Mouse (Mus musculus) frontal cortex, postnatal 10 days (tissue): ENCODE data around the gene Map4k2.
A peak's percentile ranks its signal among the peaks of the same experiment; 100 is the strongest.
"Not testable (repeated sequence)": the region's sequence is repeated elsewhere in the genome, so short reads cannot be mapped to it uniquely, and the experiment has no call there.

Source experiments
- DNase-seq, 2 experiments: peaks; one replicate each; pipeline ENCODE4 v3.0.0; 2022; ENCODE audit warnings: low spot score in 2 of 2, mixed read lengths in 1 of 2

Map4k2 gene

GRCm38 (mm10) chr19:6340524-6341452 is at the start of gene Map4k2:
Gene Map4k2 (plus strand): TSS chr19:6341135.
- DNase-seq, result peak in 1 of 2 experiments; percentile 71

DNA sequence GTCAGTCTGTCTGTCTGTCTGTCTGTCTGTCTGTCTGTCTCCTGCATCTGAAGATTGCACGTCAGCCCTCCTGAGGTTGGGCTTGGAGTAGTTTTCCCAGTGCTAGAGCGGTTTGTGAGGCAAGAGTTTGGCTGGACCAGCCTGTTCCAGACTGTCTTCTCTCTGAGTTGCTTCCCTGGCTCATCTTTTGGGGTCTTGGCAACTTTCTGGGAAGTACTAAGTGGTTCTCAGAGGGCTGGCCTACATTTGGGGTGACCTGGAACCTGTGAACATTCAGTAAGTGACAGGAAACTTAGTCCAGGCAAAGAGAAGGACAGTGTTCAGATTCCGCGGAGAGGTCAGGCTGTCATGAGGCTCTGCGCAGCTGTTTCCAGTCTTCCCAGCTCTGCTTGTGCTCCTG is 48.7 kb upstream of the Map4k2 start:
- DNase-seq, result no peak

DNA sequence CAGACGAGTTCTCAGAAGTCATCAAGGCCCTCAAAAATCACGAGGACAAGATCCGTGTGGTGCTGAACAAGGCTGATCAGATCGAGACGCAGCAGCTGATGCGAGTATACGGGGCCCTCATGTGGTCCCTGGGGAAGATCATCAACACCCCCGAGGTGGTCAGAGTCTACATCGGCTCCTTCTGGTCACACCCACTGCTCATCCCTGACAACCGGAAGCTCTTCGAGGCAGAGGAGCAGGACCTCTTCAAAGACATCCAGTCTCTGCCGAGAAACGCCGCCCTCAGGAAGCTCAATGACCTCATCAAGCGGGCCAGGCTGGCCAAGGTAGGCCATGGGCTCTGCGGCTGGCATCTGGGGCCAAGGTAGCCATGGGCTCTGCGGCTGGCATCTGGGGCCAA is 46.6 kb upstream of the Map4k2 start:
- DNase-seq, result no peak

DNA sequence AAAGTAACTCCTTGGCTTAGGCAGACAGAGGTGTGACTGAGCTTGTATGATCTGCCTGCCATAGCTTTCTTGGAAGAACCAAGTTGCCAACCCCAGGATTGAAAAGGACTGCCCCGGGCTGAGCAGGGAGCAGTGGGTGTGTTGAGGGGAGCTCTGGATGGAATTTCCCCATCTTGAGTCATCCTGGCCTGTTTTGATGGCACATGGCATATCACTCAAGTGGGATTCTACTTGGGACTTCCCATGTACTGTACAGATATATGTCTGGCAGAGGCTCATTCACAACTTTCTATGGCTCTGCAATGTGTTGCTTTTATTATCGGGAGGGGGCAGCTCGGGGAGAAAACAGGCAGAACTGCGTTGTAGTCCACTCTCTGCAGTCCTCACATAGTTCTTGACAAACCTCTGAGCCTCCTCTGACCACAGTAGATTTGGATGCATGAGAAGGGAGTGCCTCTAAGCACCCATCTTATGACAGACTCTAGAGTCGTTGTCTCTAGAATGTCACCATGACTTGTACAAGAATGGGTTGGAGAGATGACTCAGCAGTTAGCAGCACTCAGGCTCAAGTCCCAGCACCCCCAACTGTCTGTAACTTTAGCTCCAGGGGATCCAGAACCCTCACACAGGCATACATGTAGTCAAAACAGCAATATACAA is 44.3 kb upstream of the Map4k2 start:
- no peak for DNase-seq

DNA sequence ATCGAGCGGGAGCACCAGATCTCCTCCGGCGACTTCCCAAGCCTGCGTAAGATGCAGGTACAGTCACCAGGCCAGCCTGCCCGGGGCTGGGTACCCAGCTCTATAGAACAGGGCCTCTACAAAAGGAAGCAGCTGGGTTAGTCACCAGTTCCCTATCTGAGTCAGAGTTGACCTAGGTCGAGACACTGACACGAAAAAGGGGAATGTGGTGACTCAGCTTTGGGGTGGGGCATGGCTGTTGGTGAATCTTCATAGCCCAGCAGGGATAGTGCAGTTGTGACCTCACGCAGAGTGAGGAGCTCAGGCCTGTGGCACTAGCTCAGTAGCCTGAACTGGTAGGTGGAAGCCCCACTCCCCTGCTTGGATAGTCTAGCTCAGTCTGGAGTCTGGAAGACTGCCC is 43.3 kb upstream of the Map4k2 start:
- DNase-seq, result no peak

DNA sequence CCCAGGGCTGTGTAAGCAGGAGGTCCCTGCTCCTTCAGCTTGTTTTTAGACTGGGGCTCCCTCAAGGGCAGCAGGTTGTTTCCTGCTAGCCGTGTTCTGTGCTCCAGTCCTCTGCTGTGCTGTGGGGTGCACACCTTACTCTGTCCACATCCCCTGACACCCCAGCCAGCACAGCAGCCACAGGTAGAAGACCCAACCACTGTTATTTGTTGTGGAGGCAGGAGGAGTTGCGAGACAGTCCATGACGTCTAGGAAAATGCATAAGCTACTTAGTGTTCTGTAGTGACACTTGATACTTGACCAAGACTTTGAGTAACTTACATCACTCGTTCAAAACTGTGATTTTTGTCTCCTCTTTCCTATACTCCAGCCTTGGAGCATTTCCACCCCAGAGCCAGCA is 41.9 kb upstream of the Map4k2 start:
- no peak for DNase-seq

GRCm38 (mm10) chr19:6299450-6300267 is 41.3 kb upstream of the Map4k2 start:
- DNase-seq, result no peak

- no peak for DNase-seq
Measured at GRCm38 (mm10) chr19:6300402-6300841, 40.5 kb upstream of the Map4k2 start.

DNA sequence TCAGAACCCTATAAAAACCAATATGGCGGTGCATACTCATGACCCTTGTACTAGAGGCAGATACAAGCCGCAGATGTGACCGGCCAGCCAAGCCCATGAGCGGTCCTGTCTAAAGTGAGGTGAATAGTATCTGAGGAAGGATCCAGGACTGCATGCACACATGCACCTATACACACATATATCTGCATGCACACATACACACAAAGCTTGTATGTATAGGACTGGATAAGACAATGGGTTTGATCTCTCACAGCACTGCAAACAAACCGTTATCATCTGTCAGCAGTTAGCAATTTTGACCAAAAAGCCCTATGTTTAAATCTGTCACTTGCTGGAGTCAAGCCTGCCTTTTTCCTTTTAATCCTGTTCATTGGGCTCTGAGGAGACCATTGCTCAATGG is 38.8 kb upstream of the Map4k2 start:
- no peak for DNase-seq

- no peak for DNase-seq
Measured at GRCm38 (mm10) chr19:6302522-6302921, 38.4 kb upstream of the Map4k2 start.

DNA sequence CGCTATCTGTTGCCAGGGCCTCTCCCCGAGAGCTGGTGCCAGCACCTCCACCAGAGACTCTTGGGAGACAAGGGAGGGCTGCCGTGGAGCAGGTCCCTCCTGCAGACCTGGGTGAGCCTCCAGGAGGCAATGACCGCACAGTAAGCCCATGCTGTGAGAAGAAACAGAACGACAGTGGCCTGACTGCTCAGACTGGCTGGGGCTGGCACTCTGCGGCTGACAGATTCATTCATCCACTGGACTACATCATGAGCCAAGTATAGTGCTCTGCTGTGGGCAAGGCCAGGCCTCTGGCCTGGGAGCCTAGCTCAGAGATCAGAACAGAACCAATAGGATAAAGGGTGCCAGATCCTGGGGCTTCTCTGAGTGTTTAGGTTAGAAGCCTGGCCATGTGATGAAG is 37.1 kb upstream of the Map4k2 start:
- DNase-seq, result no peak

DNA sequence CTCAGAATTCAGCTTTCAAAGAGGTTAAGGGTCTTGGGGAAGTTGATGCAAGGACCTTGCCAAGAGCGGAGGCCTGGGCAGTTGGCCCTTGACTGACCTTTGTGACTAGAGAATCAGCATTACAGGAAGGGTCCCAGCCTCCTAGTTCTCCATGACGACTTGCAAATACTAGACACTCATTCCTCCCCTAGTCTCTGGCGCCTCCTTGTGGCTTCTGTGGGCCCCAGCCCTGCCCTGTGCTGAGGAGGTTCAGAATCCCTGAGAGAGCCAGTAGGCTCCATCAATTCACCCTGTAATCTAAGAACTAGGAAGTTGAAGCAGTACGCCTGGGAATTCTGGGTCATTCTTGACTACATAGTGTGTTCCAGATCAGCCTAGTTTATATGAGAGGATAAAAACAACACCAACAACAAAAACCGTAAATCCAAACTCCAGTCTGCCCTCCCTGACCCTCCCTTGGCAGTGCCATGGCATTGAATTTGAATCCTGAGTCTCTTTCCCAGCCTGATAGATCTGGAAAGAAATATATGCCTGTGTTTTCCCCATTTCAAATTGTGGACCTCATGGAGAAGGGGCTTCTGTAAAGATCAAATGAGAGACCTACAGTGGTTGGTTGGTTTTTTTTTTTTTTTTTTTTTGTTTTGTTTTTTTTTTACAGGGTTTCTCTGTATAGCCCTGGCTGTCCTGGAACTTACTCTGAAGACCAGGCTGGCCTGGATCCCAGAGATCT is 36.0 kb upstream of the Map4k2 start:
- peak; percentile 48 to 73 for DNase-seq

- DNase-seq, result no peak
Measured at GRCm38 (mm10) chr19:6305517-6306115, 35.3 kb upstream of the Map4k2 start.

- DNase-seq, result peak in 1 of 2 experiments; percentile 46
Measured at GRCm38 (mm10) chr19:6306137-6306551, 34.8 kb upstream of the Map4k2 start, which contains the start of gene Cdc42bpg. Gene Cdc42bpg (plus strand): TSS chr19:6306456.

DNA sequence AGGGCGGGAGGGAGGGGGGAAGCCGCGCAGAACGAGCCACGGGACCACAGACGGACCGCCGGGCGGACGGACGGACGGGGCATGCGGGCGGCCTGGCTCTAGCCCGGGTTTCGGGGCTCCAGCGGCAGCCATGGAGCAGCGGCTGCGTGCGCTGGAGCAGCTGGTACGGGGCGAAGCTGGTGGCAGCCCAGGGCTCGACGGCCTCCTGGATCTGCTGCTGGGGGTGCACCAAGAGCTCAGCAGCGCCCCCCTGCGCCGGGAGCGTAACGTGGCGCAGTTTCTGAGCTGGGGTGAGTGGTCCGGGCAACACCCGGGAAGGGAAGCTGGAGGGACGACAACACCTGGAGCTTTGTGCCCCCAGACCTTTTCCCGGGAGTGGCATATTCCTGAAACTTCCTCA is 34.3 kb upstream of the Map4k2 start:
- peak; percentile 49 to 62 for DNase-seq

DNA sequence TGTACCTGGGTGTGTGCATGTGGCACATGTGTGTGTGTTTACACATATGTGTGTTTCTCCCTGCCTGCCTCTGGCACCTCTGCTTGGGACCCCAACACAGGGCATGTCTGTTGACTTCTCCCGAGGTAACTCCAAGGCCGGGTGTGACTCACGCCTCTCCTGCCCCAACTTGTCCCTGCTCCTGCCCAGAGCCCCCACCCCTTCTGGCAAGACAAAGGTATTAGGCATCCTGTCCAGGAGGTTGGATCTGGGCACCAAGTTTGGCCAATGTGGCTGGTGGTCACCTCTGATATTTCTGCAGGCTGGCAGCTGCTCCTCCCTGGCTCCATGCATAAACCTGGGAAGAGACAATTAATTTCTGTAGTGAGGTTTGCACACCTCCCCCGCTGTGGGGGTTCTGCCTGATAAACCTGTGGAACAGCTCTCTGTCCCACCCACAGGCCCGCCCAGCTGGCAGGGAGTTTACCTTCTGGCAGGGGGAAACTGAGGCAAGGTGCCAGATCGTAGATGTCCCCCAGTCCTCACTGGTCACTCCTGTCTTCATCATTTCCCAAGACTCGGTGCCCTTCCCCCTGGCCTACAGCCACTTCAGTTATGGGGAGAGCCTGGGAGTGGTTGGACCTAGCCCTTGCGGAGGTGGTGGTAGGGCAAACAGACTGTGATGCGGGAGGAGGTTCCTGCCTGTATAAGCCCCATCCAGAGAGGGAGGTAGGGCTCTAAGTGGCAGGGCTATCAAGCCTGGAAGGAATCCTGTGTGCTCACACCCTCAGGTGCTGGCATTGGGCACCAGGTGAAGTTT is 33.0 kb upstream of the Map4k2 start:
- DNase-seq, result no peak

- no peak for DNase-seq
Measured at GRCm38 (mm10) chr19:6310181-6310580, 30.8 kb upstream of the Map4k2 start.

DNA sequence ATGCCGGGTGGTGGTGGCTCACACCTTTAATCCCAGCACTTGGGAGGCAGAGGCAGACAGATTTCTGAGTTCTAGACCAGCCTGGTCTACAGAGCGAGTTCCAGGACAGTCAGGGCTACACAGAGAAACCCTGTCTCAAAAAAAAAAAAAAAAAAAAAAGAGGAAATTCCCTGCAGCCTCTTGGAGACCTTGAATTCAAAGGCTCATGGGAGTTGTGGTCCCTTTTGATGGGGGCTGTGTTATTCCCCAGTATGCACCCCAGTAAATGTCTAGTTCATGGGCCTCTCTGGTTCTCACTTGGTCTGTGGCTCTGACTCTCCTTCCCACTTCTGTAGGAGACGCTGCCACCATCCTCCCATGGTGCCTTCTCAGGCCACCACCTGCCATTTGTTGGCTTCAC is 29.2 kb upstream of the Map4k2 start:
- not testable (repeated sequence) for DNase-seq

DNA sequence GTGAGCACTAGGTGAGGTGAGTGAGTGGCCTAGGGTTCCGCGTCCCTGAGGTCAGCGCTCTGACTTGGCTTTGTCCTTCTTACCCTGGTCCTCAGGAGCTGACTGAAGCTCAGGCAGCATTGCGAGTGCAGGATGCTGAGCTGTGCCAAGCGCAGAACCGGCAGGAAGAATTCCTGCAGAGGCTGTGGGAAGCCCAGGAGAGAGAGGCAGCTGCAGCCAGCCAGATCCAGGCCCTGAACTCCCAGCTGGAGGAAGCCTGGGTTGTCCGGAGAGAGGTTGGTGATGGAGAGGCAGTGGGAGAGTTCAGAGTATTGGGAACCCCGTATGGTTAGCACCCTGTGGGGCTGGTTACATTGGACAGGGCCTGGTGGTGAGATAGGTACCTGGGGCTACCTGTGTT is 27.1 kb upstream of the Map4k2 start:
- no peak for DNase-seq

- no peak for DNase-seq
Measured at GRCm38 (mm10) chr19:6314513-6314912, 26.4 kb upstream of the Map4k2 start.
